ENCODE assay signal across 24 mouse cellular contexts in the genomic region with DNA sequence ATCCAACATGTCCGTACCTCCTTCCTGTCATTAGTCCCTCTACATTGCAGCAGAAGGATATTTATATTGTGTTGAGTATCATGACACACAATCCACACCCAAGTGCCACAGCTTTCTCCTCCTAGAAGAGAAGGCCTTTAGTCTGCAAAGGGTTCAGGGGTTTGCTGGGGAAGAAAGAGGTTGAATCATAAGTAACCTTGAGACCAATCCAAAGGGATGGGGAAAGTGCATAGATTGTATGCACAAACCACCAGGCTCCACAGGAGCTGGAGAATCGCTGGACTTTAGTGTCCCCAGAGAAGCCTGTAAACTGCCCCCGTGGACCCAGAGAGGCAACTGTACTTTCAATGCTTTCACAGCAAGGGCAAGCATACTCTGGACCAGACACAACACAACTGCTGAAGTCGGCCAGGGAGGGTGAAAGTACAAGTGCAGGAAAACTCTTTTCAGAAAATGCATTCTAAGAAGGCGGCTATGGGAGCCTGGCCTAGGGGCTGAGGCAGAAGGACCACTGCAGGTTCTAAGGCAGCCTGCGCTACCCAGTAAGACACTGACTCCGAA. TPM values are rescaled to one million over a fixed set of nuclear protein-coding genes. Genes with fewer than 3 reads are reported as not detected.
DNase-seq lines count a peak whose midpoint lies in the region; TF ChIP-seq lines count a peak whose summit lies in the region.
"Had no signal": no experiment of that assay in that cellular context is flagged by ENCODE, and none has a peak within 500 bp of the region (broad histone marks: within the 10 kb centered on the region; RNA-seq: fewer than 3 reads in every experiment).

No protein-coding gene starts in this region.

- no peaks in the 10 kb centered on the region for H3K27me3 ChIP-seq in heart, embryonic 10.5 days (ENCODE audit: insufficient read depth, poor library complexity, severe bottlenecking)
- H3K27me3 ChIP-seq in heart, adult 2 months (ENCODE audit: control insufficient read depth, insufficient read depth, low read length): no peaks in the 10 kb centered on the region
- no peaks in the 10 kb centered on the region for H3K27me3 ChIP-seq in E14TG2a.4 (ENCODE audit: insufficient read depth, low read length)
- no peaks in the 10 kb centered on the region for H3K27me3 ChIP-seq in embryonic facial prominence, embryonic 10.5 days (replicated peaks; ENCODE audit: low read depth, poor library complexity, severe bottlenecking)
- H3K27me3 ChIP-seq: embryonic facial prominence, embryonic 12.5 days; hindbrain, embryonic 13.5 days; limb, embryonic 13.5 days; liver, embryonic 13.5 days; stomach, embryonic 15.5 days had no signal

- no peak for TF ChIP-seq EP300 in heart, adult 2 months (IDR thresholded peaks at IDR 0.05; ENCODE audit: insufficient read depth, low read depth, low read length)

- DNase-seq in heart, embryonic 10.5 days (ENCODE audit: low spot score): no peak
- DNase-seq in heart, adult 2 months: no peak
- peak; percentile 80 for DNase-seq in kidney, adult 9 months
- DNase-seq in kidney, postnatal 10 days: no peak
- DNase-seq in embryonic facial prominence, embryonic 10.5 days (ENCODE audit: low spot score): no peak
- no peak for DNase-seq in thymus, postnatal 14 days
- DNase-seq: adrenal gland, postnatal 10 days; cerebellum, adult 11 months; cerebellum, adult 9-10 months; cerebellum, postnatal 36 days; gastrocnemius, postnatal 14 days; heart, postnatal 36 days; liver, embryonic 13.5 days; lung, embryonic 14.5 days; lung, postnatal 14 days; midbrain, embryonic 14.5 days; right cerebral cortex, postnatal 25 days; thymus, postnatal 25 days had no signal

- no peak for TF ChIP-seq CTCF in heart, adult 2 months (IDR thresholded peaks at IDR 0.05)
- TF ChIP-seq CTCF in E14TG2a.4 (conservative IDR thresholded peaks at IDR 0.05; ENCODE audit: low read length): no peak

- peak overlapping the region; percentile 24; the same call in 1 of the 2 replicates for H3K27ac ChIP-seq in heart, embryonic 10.5 days
- no peak overlapping the region for H3K27ac ChIP-seq in heart, adult 2 months
- peak overlapping the region; percentile 44 for H3K27ac ChIP-seq in embryonic facial prominence, embryonic 10.5 days (replicated peaks)
- H3K27ac ChIP-seq: embryonic facial prominence, embryonic 12.5 days; hindbrain, embryonic 13.5 days; limb, embryonic 13.5 days; liver, embryonic 13.5 days; stomach, embryonic 15.5 days had no signal

- intact Hi-C loops in heart, adult 2 months (cut with DNase I): no loop called here

- no peak for TF ChIP-seq POLR2A in heart, adult 2 months (IDR thresholded peaks at IDR 0.05; ENCODE audit: insufficient read depth, low read depth, low read length)

- no peaks in the 10 kb centered on the region for H3K9me3 ChIP-seq in heart, embryonic 10.5 days
- no peaks in the 10 kb centered on the region for H3K9me3 ChIP-seq in E14TG2a.4 (ENCODE audit: low read length)
- no peaks in the 10 kb centered on the region for H3K9me3 ChIP-seq in embryonic facial prominence, embryonic 10.5 days
- H3K9me3 ChIP-seq: embryonic facial prominence, embryonic 12.5 days; hindbrain, embryonic 13.5 days; limb, embryonic 13.5 days; liver, embryonic 13.5 days; stomach, embryonic 15.5 days had no signal

- H3K36me3 ChIP-seq in heart, embryonic 10.5 days: peaks cover 16% of the 10 kb centered on the region; the same call in 1 of the 2 replicates
- peaks cover 6% of the 10 kb centered on the region; the same call in 1 of the 2 replicates for H3K36me3 ChIP-seq in heart, adult 2 months (ENCODE audit: control insufficient read depth, insufficient read depth, low read length)
- peaks cover 32% of the 10 kb centered on the region for H3K36me3 ChIP-seq in E14TG2a.4 (ENCODE audit: insufficient read depth, low read length)
- peaks cover 24% of the 10 kb centered on the region for H3K36me3 ChIP-seq in embryonic facial prominence, embryonic 10.5 days (replicated peaks)
- H3K36me3 ChIP-seq: embryonic facial prominence, embryonic 12.5 days; hindbrain, embryonic 13.5 days; liver, embryonic 13.5 days had no signal

- H3K4me3 ChIP-seq in heart, embryonic 10.5 days: no peak overlapping the region
- H3K4me3 ChIP-seq in heart, adult 2 months: no peak overlapping the region
- peak overlapping the region; percentile 29; the same call in 1 of the 2 replicates for H3K4me3 ChIP-seq in E14TG2a.4 (replicated peaks; ENCODE audit: low read length)
- H3K4me3 ChIP-seq in embryonic facial prominence, embryonic 10.5 days: no peak overlapping the region
- H3K4me3 ChIP-seq: embryonic facial prominence, embryonic 12.5 days; hindbrain, embryonic 13.5 days; layer of hippocampus, adult 2 months; limb, embryonic 13.5 days; liver, embryonic 13.5 days; stomach, embryonic 15.5 days had no signal

- 84% methylated on average over 7 of the region's 7 CpGs for WGBS in heart, embryonic 10.5 days
- whole genome bisulfite sequencing in heart, adult 2 months: 89% methylated on average over 7 of the region's 7 CpGs
- WGBS in embryonic facial prominence, embryonic 10.5 days: 93% methylated on average over 7 of the region's 7 CpGs

- H3K9ac ChIP-seq in heart, adult 2 months (ENCODE audit: low read depth, low read length): no peak overlapping the region
- H3K9ac ChIP-seq: embryonic facial prominence, embryonic 12.5 days; hindbrain, embryonic 13.5 days; limb, embryonic 13.5 days; liver, embryonic 13.5 days; lung, embryonic 14.5 days; stomach, embryonic 15.5 days had no signal

- 0 out of 2 replicates have a peak, but pooled peaks cover 3% of the 10 kb centered on the region for H3K79me2 ChIP-seq in heart, adult 2 months (replicated peaks; ENCODE audit: control insufficient read depth, insufficient read depth, low read length)

- H3K4me1 ChIP-seq in heart, embryonic 10.5 days: peaks cover 88% of the 10 kb centered on the region
- peaks cover 26% of the 10 kb centered on the region for H3K4me1 ChIP-seq in heart, adult 2 months (ENCODE audit: control insufficient read depth, insufficient read depth, low read length)
- peaks cover 51% of the 10 kb centered on the region for H3K4me1 ChIP-seq in E14TG2a.4 (replicated peaks; ENCODE audit: low read depth, low read length)
- peaks cover 60% of the 10 kb centered on the region for H3K4me1 ChIP-seq in embryonic facial prominence, embryonic 10.5 days

RNA-seq across cellular contexts. Expression of gene Tspan9, which starts 24.6 kb away (rescaled TPM):
- 111 and 177 TPM in 2 replicates for polyA plus RNA-seq in heart, embryonic 10.5 days (2016; fragmentation: Nextera tagmentation; extraction: Ambion mirVana)
- 100 to 1,000 TPM in 1 of 2 experiments, 10 to 100 TPM in 1; 84.9 to 104 TPM for total RNA-seq in heart, adult 2 months (2021)
- 88.5 and 127 TPM in 2 replicates for polyA plus RNA-seq in heart, adult 2 months (2012; rRNA removed)
- polyA plus RNA-seq in embryonic facial prominence, embryonic 10.5 days (2016; fragmentation: Nextera tagmentation; extraction: Ambion mirVana): 69.3 and 69.7 TPM in 2 replicates
